Mouse (Mus musculus): ENCODE results near the gene Dhx37. TPM values are rescaled to one million over a fixed set of nuclear protein-coding genes. Genes with fewer than 3 reads are reported as not detected.
"Not testable (repeated sequence)": the region's sequence is repeated elsewhere in the genome, so short reads cannot be mapped to it uniquely, and the experiment has no call there.

Gene Dhx37
- total RNA-seq, 2 experiments from 2014 or later: 11.9 to 14.6 TPM

DNA sequence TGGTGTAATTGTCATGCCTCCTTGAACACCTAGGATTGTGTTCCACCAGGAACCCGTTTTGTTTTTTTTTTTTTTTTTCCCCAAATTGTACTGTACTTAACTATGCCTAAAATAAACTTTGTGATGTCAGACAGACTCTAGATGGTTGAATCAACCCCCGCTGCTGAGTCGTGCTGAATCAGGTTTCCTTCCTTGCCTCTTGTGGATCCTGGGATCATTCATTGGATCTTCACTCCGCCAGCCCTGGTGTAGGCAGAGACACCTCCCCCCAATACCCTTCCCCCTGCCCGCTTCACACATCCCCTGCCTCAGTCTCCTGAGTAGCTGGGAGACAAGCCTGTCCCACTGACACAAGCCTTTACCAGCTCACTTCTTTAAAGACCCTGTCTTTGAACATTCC is 15.4 kb upstream of the Dhx37 start:
- DNase-seq (ENCODE audit: low spot score in 2 of 2): peak in 1 of 2 experiments; percentile 55

DNA sequence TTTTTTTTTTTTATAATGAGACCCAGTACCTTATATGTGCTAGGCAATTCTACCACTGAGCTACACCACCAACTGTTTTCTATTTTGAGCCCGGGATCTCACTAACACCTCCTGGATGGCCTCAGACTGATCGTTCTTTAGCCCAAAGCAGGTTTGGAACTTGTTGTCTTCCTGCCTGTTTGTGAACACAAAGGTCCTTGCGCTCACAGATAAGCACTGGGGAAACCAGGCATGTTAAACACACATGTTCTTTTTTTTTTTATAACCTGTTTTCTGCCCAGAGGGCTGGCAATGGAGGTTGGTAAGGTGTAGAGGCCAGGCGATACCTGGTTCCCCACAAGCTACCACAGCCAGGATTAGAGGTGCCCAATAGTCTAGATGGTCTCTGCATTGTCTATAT is 14.7 kb upstream of the Dhx37 start:
- no peak for DNase-seq (ENCODE audit: low spot score in 2 of 2)

DNA sequence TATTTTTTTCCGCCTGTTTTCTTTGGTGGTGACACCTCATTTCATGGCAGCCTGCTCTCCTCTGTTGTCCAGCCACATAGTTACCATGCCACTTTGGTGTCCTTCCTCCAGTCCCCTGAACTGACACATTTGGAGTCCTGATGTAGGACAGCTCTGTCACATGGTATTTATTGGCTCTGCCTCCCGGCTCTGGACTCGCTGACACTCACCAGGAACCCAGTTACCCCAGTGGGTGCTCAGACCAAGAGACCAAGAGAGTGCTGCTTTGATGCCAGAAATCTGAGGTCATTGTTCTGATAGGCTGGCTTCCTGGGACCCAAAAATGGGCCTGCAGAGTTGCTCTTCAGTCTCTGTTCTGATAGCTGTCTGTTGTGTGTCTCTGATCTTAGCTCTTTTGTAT is 14.1 kb upstream of the Dhx37 start:
- no peak for DNase-seq (ENCODE audit: low spot score in 2 of 2)

DNA sequence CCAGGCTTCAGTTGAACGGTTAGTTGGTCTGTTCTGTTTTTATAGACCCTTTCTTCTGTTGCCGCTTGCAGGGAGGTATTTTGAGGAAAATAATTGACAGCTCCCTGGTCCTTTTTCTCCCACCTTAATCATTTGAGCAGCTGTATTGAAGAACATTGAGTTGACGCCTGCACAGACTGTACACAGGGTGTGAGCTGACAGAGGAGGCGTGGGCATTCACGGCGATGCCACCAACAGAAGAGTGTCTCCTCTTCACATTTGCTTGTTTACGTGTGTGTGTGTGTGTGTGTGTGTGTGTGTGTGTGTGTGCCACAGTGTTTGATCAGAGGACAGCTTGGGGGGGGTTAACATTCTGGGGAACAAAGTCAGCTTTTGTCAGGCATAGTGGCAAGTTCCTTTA is 12.4 kb upstream of the Dhx37 start:
- no peak for DNase-seq (ENCODE audit: low spot score in 2 of 2)

DNA sequence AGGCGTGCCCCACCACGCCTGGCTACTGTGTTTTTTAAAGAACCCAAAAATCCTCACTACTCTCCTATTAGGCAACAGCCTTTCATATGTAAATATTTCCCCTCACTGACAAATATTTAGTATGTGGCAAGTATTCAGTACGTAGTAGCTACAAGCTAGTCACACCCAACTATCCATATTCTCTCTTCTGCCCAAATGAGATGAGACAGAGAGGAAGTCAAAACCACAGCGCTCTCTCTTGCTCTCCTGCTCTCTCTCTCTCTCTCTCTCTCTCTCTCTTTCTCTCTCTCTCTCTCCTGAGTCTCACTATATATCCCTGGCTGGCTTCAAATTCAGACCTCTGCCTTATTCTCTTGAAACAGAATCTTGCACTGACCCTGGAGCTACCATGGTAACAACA is 10.6 kb upstream of the Dhx37 start:
- DNase-seq (ENCODE audit: low spot score in 2 of 2): no peak

DNA sequence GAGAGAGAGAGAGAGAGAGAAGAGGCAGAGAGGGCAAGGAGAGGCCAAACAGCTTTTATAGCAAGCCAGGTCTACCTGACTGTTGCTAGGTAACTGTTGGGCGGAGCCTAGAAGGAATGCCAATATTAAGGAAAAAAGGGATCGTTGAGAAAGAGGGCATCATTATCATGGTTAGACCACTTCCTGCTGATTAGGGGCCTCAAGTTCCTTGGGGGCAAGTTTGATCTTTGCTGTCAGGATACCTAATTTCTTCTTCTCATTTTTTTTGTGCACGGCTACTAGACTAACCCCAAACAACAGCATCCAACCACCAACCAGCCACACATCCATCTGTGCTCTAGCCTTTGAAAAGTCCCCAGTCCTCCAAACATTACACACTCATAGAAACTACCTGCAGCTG is 10.0 kb upstream of the Dhx37 start:
- DNase-seq (ENCODE audit: low spot score in 2 of 2): no peak

DNA sequence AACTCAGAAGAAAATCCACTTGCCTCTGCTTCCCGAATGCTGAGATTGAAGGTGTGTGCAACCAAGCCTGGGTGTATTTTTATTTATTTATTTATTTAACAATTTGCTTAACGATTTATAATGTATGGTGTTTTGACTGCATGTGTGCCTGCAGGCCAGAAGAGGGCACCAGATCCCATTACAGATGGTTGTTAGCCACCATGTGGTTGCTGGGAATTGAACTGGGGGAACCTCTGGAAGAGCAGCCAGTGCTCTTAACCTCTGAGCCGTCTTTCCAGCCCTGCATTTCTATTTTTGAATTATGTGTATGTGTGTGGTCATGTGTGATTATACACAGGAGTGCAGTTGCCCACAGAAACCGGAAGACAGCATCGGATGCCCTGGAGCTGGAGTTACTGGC is 9.4 kb upstream of the Dhx37 start:
- no peak for DNase-seq (ENCODE audit: low spot score in 2 of 2)

DNA sequence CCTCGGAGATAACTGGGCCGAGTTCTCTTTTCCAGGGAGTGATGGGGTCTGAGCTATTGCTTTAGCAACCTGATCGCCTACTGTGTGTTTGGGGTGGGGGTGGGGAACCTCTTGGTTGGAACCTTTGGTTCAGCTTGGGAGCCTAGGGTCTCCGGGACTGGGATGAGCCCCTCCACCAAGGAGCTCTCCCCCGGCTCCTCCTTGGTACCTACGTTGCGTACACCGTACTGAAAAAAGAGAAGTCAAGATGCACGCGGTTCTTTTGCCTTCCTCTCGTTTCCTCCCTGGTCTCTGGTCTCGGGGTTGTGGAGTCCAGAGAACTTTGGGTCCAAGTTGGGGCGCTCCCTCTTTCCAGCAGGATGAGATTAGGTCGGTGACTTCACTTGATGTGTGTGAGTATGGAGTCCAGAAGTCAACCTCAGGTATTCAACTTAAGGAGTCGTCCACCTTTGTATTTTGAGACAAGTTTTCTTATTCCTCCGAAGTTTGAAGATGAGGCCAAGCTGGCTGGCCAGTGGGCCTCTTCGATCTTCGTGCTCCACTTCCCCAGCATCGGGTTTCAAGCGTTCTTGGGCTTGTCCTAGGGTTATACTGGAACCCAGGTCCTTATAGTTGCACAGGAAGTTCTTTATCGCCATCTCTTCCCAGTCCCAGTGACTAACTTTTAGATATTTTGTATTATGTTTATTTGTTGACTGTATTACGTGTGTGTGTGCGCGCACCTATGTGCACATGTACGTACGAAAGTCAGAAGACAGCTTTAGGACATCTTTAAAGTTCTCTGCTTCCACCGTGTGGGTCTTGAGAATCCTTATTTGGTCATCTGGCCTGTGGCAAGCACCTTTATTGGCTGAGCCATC is 8.4 kb upstream of the Dhx37 start:
- no peak for DNase-seq (ENCODE audit: low spot score in 2 of 2)

DNA sequence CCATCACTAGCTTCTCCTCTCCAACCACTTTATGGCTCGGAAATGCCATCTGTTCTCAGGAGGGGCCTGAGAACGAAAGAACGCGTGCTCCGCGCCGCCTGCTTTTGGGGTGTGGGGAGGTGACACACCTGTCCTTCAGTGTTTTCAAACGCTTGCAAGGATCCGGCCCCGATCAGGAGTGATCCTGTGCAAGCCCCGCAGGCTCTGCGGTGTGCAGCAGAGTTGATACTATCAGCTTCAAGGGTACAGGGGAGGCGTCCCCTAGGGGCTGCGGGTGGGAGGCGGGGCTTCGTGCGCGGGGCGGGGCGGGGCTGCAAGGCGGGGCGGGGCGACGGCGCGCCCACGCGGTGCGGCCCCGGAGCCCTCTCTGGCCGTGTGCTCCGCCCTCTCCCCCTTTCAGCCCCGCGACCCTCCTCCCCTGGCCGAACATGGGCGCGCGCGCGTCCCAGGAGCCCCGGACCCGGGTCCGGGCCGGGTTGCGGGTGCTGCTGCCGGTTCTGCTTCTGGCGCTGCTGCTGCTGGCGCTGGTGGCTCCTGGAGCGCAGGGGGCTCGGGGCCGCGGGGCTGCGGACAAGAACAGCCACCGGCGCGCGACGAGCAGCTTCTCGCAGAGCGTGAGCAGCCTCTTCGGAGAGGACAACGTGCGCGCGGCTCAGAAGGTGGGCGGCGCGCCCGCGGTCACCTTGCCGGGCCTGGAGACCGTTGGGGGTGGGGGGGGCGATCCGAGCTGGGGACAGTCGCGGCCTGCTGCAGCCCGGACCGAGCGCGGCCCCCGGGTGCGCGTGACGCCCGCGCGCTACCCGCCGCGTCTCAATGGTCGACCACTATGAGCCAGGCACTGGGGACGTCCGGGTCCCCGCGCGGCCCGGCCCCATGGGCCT is 7.6 kb upstream of the Dhx37 start, which contains the start of gene Bri3bp:
Gene Bri3bp, plus strand, starts transcription at position 335 of the 881 bp plus-strand sequence.
- peak; percentile 44 to 54 for DNase-seq (ENCODE audit: low spot score in 2 of 2)

DNA sequence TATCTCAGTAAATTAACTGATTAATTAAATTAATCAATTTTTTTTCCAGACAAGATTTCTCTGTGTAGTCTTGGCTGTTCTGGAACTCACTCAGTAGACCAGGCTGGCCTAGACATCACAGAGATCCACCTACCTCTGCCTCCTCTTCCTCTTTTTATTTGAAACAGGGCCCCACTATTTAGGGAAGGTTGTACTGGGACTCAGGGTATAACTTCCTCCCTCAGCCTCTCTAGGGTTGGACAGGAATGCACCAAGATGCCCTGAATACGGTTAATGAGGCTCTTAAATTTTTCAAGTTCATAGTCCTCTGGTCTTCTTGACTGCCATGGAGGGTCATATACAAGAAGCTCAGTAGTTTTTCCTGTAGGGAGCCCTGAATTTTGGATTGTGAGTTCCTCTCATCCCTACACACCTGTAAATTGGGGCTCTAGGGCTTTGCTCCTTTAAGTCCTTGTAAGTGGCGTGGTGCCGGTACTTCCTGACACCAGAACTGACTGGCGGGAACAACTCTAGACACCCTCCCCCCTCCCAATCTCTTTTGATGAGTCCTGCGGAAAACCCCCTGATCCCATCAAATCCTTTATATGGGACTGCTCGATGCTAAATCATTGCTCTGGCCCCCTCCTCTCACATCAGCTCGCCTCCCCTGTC is 6.8 kb upstream of the Dhx37 start:
- DNase-seq (ENCODE audit: low spot score in 2 of 2): no peak

DNA sequence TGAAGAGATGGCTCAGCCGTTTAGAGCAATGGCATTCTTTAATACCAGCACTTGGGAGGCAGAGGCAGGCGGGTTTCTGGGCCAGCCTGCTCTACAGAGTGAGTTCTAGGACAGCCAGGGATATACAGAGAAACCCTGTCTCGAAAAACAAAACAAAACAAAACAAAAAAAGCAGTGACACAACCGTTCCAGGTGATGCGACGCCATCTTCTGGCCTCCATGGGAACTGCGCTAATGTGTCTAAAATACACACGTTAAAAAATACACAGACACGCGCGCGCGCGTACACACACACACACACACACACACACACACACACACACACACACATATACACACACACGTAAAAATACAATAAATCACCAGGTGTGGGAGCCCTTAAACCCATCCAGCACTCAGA is 426 bp upstream of the Dhx37 start:
- DNase-seq (ENCODE audit: low spot score in 2 of 2): not testable (repeated sequence)

DNA sequence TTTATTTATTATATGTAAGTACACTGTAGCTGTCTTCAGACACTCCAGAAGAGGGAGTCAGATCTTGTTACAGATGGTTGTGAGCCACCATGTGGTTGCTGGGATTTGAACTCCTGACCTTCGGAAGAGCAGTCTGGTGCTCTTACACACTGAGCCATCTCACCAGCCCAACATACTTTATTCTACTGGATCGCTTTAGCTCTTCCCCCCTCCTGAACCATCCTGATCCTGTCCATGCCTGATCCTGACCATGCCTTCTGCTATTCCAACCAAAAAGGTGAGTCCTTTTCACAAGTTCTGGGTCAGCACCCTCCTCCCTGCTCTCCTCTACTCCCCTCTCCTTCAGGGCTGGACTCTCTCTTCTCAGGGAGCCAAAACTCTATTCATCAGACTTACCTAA is 1.6 kb downstream of the Dhx37 start:
- not testable (repeated sequence) for DNase-seq (ENCODE audit: low spot score in 2 of 2)

DNA sequence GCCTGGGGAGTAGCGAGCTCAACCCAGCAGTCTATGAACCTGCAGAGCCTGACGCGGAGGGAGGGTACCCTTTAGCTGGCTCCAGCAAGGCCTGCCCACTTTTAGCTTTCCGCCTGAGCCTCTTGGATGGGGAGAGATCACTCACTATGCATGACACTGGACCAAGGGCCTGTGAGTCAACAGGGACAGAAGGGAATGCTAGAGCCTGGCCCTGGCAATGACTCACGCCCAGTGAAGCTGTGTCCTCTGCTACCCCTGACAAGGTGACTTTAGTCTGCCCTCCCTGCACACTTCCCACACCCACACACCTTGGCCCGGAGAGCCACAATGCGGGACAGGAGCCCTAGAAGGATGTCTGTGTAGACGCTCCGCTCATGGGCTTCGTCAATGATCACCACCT is 7.6 kb downstream of the Dhx37 start:
- no peak for DNase-seq (ENCODE audit: low spot score in 2 of 2)

DNA sequence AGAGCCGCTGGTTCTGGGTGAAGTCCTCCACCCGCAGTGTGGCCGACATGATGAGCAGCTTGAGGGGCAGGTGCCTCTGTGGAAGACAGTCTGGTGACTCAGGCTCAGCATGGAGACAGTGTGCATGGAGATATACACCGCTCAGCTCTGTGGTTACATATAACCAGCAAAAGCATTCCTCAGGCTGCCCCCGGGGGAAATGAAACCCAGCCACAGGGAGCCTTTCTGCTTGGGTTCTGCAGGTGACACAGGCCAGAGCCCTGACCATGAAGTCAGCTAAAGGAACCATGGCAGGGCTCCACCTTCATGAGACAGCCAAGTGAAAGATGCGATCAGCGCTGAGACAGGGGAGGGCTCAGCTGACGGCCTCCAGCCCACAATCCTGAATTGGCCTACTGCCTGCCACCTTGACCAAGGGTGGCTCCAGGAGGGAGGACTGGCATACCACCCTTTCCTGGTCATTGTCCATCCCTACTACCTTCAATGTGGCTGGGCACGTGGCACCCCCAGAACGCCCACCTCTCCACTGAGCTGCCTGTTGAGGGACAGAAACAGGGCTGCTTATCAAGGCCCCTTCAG is 8.1 kb downstream of the Dhx37 start:
- no peak for DNase-seq (ENCODE audit: low spot score in 2 of 2)

DNA sequence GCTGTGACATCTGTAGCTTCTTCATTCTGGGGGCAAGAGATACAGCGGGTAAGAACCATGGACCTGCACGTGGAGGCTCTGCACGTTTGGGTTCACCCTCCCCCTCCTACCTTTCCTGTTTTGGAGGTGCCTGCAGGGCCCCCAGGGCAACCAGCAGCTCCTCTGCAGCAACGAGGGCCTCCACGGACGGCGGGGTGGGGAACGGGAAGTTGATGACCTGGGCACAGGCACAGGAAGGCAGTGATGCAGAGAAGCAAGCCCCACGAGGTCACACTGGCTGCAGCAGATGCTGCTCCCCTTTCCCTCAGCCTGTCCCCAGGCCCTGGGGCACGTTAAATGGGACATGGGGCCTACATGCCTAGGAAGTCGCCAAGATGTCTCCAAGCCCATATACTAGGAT is 14.8 kb downstream of the Dhx37 start:
- DNase-seq (ENCODE audit: low spot score in 2 of 2): no peak

DNA sequence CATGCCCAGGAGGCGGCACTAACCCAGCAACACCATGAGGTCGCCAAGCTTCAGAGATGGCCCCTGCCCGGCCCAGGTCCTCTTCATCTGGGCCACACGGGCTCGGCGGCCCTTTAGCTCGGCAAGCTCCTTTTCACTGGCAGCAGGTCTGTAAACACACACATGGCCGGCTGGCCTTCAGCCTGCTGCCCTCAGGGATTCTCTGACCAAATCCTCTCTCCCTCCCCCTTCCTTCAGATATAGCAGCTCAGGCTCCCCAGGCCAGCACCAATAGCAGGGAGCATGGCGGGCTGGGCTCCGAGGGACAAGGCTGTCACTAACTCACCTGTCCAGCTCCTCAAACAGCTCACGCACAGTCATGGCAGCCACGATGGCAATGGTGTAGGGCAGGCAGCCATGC is 15.3 kb downstream of the Dhx37 start:
- no peak for DNase-seq (ENCODE audit: low spot score in 2 of 2)

DNA sequence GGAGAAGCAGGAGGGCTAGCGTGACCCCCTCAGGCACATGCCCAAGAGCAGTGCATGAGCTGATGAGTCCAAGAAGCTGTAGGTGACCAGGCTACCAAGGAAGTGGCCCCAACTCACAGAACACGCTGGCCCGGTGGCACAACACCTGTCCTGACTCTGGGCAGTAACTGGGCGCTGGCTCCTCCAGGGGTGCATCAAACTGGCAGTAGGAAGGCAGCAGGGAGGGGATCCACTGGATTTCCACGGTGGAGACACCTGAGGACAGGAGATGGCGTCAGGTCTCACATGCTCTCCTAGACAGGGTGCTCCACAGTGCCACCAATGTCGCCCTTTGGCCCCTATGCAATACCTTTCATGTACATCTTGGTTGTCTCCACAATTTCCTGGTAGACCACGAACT is 17.7 kb downstream of the Dhx37 start:
- DNase-seq (ENCODE audit: low spot score in 2 of 2): no peak

DNA sequence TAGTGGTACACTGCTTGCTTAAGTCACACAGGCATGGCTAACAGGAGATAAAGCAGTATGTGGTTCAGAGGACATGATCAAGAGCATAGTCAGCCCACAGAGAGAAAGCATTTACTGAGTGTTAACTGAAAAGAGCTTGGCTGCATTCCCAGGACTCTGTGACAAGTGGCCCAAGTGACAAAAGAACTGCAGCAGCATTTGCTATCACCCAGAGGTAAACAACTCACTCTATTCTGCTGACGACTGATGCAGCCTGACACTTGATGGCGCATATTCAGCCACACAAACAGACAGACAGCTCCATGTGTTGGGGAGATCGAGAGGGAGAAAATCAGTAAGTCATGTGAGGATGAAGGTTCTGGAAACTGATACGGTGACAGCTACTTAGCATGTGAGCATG is 20.2 kb downstream of the Dhx37 start:
- DNase-seq (ENCODE audit: low spot score in 2 of 2): no peak

DNA sequence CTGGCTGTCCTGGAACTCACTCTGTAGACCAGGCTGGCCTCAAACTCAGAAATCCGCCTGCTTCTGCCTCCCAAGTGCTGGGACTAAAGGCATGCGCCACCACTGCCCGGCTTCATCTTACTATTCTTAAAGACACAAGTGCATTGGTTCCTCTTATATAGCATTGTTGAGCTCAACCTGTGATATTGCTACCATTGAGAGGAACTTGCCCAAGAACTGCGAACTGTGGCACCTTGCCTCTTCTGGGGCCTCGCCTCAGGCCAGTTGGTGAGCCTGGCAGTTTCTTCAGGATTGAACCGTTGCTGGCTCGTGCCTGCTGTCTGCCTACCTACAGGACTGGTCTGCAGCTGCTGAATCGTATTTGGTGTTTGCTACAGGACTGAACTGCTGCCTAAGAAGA is 21.4 kb downstream of the Dhx37 start:
- DNase-seq (ENCODE audit: low spot score in 2 of 2): not testable (repeated sequence)

DNA sequence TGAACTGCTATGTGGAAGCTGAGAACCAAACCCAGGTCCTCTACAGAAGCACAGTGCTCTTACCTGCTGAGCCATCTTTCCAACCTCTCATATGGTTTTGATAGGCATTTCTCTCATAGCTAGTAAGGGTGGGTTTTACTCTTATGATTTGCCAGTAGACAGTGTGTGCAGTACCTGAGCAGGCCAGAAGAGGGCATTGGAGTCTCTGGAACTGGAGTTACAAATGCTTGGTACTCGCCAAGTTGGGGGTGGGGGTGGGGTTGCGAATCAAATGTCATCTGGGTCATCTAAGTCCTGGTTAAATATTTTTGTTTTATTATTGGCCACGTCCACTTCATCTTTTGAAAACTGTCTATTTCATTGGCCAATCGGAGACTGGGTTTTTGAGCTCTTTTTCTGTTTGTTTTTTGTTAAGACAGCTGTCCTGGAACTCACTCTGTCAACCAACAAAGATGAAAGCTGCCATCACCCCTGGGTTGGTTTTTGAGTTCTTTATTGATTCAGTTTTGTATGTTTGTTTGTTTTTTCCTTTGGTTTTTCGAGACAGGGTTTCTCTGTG is 21.9 kb downstream of the Dhx37 start:
- DNase-seq (ENCODE audit: low spot score in 2 of 2): peak; percentile 55 to 69

Measured in left cerebral cortex, adult 18-20 months (tissue).